Mouse (Mus musculus) T-helper 1 cell (primary cell): Measurements from ENCODE around the gene Abtb2.

ENCODE experiments used
- in situ Hi-C: fragments of 300-600 bp; cut with MboI, MseI; formaldehyde crosslinking; loops from one replicate; pipeline ENCODE4 v1.15.1; 2025; ENCODE audit warnings: high pct_unique_total_duplicates

The Abtb2 gene

DNA sequence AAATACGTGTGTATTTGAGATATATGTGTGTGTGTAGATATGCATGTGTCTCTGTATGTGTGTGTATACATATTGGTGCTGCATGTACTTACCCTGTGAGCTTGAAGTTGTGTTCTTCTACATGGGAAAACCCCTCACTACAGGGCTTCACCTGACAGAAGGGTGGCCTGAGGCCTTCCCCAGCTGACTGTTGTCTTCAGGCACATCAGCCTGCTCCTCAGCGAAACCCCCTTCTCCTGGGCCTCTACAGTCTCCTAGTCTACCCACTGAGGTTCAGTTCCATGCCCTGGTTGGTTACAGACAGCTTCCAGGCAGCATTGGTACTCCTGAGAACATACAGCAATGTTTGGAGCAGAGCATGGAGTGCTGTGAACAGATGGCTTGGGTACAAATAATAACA is 118.3 kb downstream of the Abtb2 start:
- in situ Hi-C loops = no loop called here

DNA sequence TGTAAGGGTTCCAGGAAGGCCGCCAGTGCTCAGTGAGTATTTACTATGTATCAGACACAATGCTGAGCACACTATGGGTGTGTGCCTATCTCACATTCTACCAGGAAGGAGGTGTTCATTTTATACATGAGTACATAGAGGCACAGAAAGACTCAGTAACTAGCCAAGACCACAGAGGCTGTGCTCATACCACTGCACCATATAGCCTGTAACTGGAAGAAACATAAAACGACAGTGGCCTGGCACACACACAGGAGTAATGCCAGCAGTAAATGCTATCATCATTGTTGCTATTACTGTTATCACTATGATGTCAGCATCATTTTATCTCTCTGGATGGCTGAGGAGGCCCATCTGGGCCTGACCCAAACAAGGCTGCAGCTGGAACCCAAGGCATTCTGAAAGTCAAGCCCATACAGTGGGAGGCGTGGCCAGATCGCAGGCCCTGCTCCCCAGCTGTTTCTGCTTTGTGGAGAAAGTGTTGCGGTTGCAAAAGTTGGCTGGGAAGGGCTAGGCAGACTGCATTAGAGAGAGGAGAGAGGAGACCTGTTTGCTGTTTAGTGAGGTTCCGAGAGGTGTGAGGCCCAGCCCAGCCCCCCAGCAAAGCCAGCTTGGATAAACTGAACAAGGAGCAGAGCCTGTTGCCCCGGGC is 118.9 kb downstream of the Abtb2 start:
- in situ Hi-C loops = no loop called here

DNA sequence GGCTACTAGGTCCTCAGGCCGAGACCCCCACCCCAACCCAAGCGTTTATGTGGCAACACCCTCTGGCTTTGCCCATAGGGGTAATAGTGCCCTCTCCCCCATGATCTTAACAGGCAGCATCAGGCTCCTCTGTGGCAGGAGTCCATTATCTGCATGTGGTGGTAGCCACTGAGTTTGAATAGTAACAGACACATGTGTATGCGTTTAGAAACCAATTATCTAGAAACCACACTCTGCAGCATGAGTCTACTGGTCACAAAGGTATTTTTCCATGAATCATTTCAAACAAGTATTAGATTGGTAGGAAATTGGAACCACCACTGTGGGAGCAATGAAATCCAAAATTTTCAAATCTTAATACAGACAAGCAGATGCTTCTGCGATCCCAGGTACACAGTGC is 119.5 kb downstream of the Abtb2 start:
- in situ Hi-C loops = no loop called here

DNA sequence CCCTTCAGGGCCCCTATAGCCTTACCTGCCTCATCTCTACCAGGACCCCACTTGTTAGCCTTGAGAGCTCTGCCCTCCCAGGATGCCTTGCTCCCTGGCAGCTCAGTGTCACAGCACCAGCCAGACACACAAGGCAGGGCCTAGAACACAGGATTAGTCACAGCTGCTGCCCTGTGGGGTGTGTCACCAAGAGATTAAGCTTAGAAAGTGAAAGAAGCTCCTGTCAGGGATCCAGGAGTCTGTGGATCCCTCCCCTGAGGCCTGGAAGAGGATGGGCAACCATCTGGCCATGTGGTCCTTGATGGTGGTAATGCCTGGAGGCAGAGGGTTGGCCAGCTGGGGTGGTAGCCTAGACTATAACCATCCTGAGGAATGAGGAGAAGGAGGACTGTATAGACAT is 121.0 kb downstream of the Abtb2 start:
- in situ Hi-C loops = no loop called here

DNA sequence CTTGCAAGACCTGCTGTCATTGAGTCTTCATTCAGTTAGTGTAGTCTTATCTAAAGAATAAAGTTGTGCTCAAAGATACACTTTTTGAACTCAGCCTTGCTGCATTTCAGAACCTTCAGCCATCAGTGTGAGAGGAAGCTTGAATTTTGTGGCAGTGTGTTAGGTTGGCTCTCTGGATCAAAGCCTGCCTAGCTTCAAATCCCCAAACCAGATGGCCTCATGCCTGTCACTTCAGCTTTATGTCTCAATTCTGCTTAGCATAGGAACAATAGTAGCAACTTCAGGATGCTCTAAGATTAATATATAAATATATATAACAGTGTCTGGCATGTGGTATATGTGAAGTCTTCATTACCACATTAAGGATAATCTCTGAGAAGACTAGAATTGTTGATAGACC is 121.8 kb downstream of the Abtb2 start:
- in situ Hi-C loops = no loop called here

DNA sequence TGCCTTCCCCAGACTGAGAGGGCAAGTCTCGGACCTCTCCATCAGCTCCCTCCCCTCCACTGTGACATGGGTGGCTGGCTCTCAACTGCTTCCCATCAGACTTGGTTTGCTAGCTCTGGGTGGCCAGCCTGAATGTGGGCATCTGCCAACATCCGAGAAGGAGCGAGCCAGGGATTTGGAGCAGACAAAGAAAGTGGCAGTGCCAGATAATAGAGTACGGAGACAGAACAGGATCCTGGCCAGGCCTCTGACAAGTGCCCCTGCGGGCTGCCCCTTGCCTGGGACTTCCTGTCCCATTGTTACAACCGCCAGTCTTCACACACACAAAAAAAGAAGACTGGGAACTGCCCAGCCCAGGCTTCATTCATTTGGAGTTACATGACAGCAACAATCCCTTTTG is 124.3 kb downstream of the Abtb2 start:
- in situ Hi-C loops = loop anchor here (5.0 kb wide), 1 partner anchor 862 kb away; no protein-coding TSS in a partner anchor

DNA sequence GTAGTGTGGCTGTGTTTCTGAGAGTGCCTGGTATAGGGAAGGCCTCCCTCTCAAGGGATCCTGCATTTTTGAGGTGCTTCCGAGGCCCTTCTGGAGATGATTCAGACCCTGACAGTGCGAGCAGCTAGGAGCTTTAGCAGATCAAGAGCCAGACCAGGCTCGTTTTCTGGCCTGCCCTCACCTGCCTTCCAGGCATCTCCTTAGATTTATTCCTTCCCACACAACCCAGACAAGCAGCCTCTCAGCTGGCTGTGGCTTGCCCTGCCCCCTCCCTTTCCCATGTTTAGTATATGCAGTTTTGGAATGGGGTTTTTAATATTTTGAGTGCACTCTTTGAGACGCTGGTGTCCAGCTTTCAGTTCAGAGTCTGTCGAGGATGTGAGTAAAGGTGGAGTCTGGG is 124.7 kb downstream of the Abtb2 start:
- in situ Hi-C loops = loop anchor here (5.0 kb wide), 1 partner anchor 861 kb away; no protein-coding TSS in a partner anchor

DNA sequence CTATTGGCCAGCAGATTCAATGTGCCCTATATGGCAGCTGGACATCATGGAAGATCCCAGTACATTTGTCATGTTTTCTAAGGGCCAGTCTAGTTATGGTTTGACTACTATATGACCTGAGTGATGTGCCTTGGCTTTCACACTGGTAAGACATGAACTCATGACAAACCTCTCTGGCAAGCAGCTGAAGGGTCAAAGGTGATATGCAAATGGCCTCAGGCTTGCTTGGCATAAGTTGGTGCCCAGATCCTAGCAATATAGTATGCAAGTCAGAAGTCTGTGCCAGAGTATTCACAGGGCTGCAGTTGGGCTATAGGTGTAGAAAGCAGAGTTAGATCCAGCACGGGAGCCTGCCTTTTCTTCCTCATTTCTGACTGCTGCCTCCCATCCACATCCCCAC is 125.2 kb downstream of the Abtb2 start:
- in situ Hi-C loops = loop anchor here (5.0 kb wide), 1 partner anchor 861 kb away; no protein-coding TSS in a partner anchor

DNA sequence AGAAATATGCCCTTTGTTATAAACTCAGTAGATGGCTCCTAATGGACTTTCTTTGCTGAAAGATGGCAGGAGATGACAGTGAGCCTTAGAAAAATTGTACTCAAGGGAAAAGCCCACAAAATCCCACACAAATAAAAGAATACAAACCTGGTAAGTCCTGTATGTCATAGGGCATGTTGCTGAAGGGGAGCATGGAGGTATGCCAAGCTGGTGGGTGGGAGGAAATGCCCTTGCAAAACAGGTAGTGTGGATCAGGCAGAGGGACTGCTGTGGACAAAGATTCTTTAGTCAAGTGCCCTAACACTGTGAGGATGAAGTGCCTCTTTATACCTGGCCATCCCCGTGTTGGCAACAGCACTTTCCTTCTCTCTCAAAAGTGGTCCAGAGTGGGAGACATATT is 126.7 kb downstream of the Abtb2 start:
- in situ Hi-C loops = loop anchor here (5.0 kb wide), 1 partner anchor 859 kb away; no protein-coding TSS in a partner anchor

DNA sequence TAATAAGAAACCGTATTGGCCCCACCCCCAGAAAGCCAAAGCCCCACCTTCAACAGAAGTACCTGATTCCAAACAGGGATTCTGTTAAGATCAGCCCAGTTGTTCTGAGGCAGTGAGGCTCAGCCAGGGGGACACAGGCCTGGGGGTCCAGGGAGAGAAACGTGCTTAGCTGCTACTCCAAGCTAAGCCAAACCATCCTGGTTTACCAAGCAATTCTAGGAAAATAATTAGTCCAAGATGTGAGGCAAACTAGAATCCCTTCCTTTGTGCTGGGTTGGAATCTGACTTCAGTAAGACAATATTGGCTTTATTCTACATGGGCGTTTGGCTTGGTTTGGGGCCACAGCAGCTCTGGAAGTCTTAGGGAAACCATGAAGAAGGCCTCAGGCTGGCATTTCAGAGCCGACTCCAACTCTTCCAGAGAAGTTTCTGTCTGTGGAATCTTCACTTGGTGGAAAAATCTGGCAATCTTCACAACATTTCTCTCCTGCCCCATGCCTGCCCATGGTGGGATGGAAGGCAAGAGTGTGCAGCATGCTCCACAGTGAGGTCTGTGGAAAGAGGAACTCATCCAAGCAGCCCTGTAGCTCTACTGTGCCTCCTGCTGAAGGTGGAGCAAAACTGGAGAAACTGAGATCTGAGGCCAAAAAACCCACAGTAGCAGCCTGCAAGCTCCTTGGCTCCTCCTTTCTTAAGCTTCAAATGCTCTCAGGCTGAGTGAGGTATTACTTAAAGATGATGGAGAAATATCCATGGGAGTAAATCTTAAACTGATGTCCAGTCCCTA is 128.9 kb downstream of the Abtb2 start:
- in situ Hi-C loops = loop anchor here (5.0 kb wide), 1 partner anchor 857 kb away; no protein-coding TSS in a partner anchor

DNA sequence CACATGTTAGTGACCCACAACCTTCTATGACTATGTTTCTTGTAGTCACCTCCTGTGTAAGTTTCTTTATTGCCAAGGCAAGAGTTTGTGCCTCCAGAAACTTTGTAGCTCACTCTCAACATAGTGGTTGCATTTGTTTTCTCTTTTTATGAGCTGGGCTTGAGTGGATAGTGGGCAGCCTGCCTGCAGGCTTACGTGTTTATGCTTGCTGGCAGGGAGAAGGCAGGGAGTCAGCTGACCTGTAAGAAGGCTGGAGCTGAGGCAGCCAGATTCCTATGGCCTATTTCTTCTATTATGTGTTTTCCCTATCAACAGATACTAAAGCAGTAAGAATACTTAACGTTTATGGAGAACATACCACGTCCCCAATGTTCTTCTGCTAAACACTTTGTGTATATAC is 130.1 kb downstream of the Abtb2 start:
- in situ Hi-C loops = no loop called here

DNA sequence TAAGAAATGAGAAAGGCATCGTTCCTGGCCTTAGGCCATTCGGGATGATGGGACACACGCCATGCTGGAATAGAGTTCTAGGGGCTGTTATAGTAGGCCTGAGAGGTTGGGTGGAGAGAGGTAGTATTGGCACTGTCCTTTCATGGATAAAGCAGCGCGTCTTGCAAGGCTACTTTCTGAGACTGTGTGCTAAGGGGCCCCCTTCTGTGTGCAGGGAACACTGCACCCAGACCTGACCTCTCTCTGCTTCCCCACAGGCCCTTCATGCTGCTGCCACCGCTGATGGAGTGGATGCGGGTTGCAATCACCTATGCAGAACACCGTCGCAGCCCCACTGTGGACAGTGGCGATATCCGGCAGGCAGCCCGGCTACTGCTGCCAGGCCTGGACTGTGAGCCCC is 134.4 kb downstream of the Abtb2 start:
- in situ Hi-C loops = no loop called here

DNA sequence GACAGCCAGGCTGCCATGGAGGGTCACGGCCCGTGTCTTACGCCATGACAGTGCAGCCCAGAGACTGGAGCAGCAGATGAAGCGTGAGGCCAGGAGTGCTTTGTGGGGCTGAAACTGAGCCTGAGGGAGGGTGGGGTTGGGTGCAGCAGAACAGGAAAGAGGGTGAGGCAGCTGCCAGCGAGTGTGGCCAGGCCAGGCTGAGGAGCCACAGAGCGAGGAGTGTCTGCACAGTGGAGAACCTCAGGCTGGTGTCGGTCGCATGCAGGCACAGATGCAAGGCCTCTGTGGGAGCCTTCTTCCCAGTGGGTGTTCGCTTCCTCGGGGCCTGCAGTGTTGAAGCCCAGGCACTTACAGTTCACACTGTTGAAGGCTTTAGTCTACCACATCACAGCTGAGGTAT is 137.2 kb downstream of the Abtb2 start:
- in situ Hi-C loops = no loop called here

DNA sequence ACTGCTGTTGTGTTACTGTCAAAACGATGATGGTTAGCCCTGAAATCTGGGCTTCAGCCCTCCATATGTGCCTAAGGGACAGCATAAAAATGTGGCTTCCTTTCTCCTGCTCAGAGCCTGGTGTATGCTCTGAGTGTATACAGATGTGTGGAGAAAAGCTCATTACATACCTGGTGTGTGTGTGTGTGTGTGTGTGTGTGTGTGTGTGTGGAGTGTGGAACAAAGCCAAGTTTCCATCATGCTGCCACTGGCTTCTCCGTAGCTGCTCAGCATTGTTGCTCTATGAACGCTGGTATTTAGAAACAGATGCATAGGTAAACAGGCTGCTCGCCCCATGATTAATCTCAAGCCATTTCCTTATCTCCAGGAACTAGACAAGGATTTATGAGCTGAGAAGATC is 137.8 kb downstream of the Abtb2 start:
- in situ Hi-C loops = no loop called here

DNA sequence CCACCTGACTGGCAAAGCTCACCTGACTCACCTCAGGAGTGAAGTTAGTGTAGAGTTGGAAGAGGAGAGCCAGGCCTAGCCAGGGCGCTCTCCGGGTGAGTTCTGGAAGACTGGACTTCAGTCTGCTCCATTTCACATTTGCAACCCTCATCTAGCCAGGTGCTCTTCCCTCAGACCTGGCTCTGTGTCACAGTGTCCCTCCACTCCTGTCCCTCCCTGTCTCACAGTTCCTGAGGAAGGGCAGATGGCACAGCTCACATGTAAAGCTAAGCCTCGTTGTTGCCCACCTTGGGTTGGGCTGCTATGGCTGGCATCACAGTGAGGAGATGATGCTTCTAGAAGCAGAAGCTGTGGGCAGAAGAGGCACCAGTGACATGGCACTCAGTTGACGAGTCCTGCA is 139.7 kb downstream of the Abtb2 start:
- in situ Hi-C loops = no loop called here

DNA sequence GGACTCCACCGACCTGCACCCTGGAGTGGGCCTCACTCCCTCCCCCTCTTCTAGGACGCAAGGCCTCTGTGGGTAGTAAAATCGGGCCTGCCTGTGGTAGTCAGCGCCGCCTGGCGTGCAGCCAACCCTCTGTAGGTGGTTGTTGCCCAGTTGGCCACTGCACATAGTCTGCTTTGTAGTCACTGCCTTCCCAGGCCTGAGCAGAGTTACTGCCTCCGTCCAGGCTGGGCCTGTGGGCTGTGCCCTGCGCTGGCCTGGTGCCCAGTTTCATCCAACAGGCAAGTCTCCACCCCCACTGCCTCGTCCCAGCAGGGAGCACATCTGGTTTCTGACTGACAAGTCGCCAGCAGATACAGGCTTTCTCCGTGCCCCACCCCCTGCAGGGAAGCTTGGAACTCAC is 140.1 kb downstream of the Abtb2 start:
- in situ Hi-C loops = no loop called here

DNA sequence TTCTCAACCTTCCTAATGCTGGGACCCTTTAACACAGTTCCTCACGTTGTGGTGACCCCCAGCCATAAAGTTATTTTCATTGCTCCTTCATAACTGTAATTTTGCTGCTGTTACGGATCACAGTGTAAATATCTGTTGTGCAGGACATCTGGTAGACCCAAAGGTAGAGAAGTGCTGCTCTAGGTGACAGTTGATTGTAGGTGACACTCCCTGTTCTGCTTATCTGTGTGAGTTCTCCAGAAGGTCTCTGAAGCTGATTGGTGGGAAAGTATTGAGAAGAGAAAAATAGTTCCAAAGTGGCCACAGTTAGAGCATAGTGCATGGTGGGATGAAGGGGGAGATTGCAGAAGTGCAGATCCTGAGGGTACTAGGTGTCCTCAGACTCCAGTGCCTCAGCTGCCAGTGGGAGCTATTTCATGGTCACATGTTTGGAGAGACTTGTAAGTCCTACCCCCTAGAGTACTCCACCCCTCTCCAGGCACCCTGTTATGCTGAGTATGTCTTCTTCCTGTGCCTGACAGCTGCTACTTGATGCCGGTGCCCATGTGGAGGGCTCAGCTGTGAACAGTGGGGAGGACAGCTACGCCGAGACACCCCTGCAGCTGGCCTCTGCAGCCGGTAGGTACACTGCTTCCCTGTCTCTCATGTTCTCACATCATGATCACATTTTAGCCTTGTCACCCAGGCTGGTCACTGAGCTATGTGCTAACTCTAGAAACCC is 141.1 kb downstream of the Abtb2 start:
- in situ Hi-C loops = no loop called here

DNA sequence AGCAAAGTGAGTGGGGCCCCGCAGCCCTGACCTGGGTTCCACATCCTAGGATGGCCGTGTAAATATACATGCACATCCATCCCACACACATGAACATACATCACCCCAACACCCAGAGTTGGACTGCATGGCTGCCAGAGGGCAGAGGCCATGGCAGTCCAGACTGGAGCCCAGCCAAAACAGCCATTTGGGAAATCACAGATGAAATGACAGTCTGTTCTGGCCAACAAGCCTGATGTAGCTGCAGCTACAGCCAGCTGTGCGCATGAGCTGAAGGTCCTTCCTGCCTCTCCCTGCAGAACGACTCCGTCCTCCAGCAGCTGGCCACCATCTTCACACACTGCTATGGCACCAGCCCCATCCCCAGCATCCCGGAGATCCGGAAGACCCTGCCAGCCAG is 144.7 kb downstream of the Abtb2 start:
- in situ Hi-C loops = no loop called here

DNA sequence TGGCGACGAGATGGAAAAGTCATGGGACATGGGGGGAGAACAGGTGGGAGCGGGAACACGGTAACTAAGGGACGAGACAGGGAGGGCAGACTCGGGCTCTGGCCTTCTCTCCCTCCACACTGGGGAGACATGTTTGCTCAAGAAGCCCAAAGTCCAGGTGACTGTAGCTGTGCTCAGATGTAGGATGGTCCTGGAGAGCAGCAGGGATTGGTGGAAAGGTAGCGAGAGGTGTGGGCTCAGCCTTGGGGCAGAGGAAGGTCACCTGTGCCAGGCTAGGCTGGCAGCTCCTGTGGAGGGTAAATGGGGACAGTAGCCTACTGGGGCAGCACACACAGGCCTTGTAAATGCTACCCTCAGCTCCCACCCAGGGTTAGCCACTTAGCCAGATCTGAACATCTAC is 147.7 kb downstream of the Abtb2 start:
- in situ Hi-C loops = no loop called here

DNA sequence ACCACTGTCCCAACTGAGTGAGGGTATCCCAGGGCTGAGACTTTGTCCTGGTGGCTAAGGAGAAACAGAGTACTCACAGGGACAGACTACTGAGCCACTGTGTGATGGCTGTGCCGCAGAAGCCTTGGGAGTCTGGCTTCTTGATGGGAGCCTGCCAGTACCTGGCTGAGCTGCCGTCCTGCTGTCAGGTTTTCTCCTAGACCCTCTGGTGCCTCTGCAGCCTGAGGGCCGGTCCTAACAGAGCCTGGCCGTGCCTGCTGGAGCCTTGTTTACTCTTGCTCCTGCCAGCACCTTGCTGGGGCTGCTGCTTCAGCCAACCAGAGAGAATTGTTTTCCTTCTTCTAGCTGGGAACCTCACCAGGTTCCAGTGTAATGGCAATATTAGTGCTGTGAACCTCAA is 148.3 kb downstream of the Abtb2 start:
- in situ Hi-C loops = no loop called here

DNA sequence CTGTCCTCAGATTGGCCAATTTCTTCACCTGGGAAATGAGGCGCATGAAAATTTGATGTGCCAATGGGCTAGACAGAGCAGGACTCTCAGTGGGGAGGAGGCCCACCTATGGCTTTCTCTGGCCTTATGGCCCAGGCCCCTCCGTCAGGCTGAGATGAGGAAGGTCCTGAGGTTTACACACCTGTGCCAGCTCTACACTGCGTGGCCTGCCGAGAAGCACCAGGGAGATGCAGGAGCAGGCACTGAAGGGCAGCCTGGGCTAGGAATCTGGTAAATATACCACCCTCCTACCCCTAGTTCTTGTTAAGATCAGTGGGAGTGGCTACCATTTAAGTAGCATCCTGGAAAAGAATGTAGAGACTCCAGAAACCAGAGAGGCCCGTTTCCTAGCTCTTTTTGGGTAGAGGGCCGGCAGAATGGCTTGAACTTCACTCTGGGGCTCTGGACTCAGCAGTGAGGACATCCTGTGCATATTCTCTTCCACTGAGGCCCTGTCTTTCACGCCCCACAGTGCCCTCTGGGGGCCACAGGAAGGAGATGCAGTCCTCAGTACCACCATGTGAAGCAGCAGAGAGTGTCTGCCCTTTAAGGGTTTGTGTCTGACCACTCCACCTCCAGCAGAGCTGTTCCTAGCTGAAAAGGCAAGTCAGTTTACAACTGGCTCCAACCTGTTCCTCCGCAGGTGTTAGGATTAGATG is 152.6 kb downstream of the Abtb2 start:
- in situ Hi-C loops = no loop called here

DNA sequence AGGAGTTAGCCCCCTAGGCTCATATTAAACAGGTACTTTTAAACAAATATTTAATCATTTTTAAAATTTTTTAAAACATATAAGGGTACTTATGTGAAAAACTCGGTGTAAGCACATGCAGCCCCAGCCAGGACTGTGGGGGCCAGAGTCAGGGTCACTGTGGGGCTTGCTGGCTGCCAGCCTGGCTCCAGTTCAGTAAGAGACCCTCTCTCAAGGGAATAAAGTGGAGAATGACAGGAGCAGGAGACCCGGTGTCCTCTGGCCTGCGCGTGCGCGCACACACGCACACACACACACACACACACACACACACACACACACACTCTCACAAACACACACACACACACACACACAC is 153.2 kb downstream of the Abtb2 start:
- in situ Hi-C loops = no loop called here
